Mouse (Mus musculus): Measurements from ENCODE around the gene Xab2. TPM values are rescaled to one million over a fixed set of nuclear protein-coding genes. Genes with fewer than 3 reads are reported as not detected.
"Not testable (repeated sequence)": the region's sequence is repeated elsewhere in the genome, so short reads cannot be mapped to it uniquely, and the experiment has no call there.

The Xab2 gene
- total RNA-seq, 1 experiment from 2014 or later = 70.3 TPM

- no peak for ATAC-seq (ENCODE audit: extremely low read depth, insufficient number of reproducible peaks, low FRiP score, poor library complexity, severe bottlenecking)
Observed at GRCm38 (mm10) chr8:3625445-3625844, 4.3 kb upstream of the Xab2 start, which contains the start of gene Pcp2. Gene Pcp2, minus strand, starts transcription at chr8:3625545.

- no peak for ATAC-seq (ENCODE audit: extremely low read depth, insufficient number of reproducible peaks, low FRiP score, poor library complexity, severe bottlenecking)
Observed at GRCm38 (mm10) chr8:3622119-3622518, 1.0 kb upstream of the Xab2 start.

GRCm38 (mm10) chr8:3609816-3610150 is 11.3 kb downstream of the Xab2 start:
- ATAC-seq (ENCODE audit: extremely low read depth, insufficient number of reproducible peaks, low FRiP score, poor library complexity, severe bottlenecking) = no peak

- no peak for ATAC-seq (ENCODE audit: extremely low read depth, insufficient number of reproducible peaks, low FRiP score, poor library complexity, severe bottlenecking)
Observed at GRCm38 (mm10) chr8:3609046-3609815, 11.9 kb downstream of the Xab2 start.

GRCm38 (mm10) chr8:3607822-3608221 is 13.3 kb downstream of the Xab2 start:
- ATAC-seq (ENCODE audit: extremely low read depth, insufficient number of reproducible peaks, low FRiP score, poor library complexity, severe bottlenecking) = no peak

GRCm38 (mm10) chr8:3606593-3606992 is 14.5 kb downstream of the Xab2 start:
- ATAC-seq (ENCODE audit: extremely low read depth, insufficient number of reproducible peaks, low FRiP score, poor library complexity, severe bottlenecking) = no peak

GRCm38 (mm10) chr8:3603439-3603838 is 17.7 kb downstream of the Xab2 start:
- no peak for ATAC-seq (ENCODE audit: extremely low read depth, insufficient number of reproducible peaks, low FRiP score, poor library complexity, severe bottlenecking)

GRCm38 (mm10) chr8:3600401-3600800 is 20.7 kb downstream of the Xab2 start:
- no peak for ATAC-seq (ENCODE audit: extremely low read depth, insufficient number of reproducible peaks, low FRiP score, poor library complexity, severe bottlenecking)

GRCm38 (mm10) chr8:3599219-3599618 is 21.9 kb downstream of the Xab2 start:
- ATAC-seq (ENCODE audit: extremely low read depth, insufficient number of reproducible peaks, low FRiP score, poor library complexity, severe bottlenecking) = no peak

GRCm38 (mm10) chr8:3598054-3598453 is 23.1 kb downstream of the Xab2 start:
- no peak for ATAC-seq (ENCODE audit: extremely low read depth, insufficient number of reproducible peaks, low FRiP score, poor library complexity, severe bottlenecking)

GRCm38 (mm10) chr8:3594466-3594865 is 26.6 kb downstream of the Xab2 start:
- no peak for ATAC-seq (ENCODE audit: extremely low read depth, insufficient number of reproducible peaks, low FRiP score, poor library complexity, severe bottlenecking)

GRCm38 (mm10) chr8:3593470-3593869 is 27.6 kb downstream of the Xab2 start:
- ATAC-seq (ENCODE audit: extremely low read depth, insufficient number of reproducible peaks, low FRiP score, poor library complexity, severe bottlenecking) = no peak

GRCm38 (mm10) chr8:3588258-3588633 is 32.9 kb downstream of the Xab2 start:
- ATAC-seq (ENCODE audit: extremely low read depth, insufficient number of reproducible peaks, low FRiP score, poor library complexity, severe bottlenecking) = no peak

GRCm38 (mm10) chr8:3587391-3588257 is 33.5 kb downstream of the Xab2 start:
- no peak for ATAC-seq (ENCODE audit: extremely low read depth, insufficient number of reproducible peaks, low FRiP score, poor library complexity, severe bottlenecking)

- no peak for ATAC-seq (ENCODE audit: extremely low read depth, insufficient number of reproducible peaks, low FRiP score, poor library complexity, severe bottlenecking)
Observed at GRCm38 (mm10) chr8:3586993-3587390, 34.1 kb downstream of the Xab2 start, which contains the start of gene Camsap3. Gene Camsap3, plus strand, starts transcription at chr8:3587293.

GRCm38 (mm10) chr8:3586452-3586851 is 34.7 kb downstream of the Xab2 start:
- no peak for ATAC-seq (ENCODE audit: extremely low read depth, insufficient number of reproducible peaks, low FRiP score, poor library complexity, severe bottlenecking)

GRCm38 (mm10) chr8:3581961-3582360 is 39.2 kb downstream of the Xab2 start:
- not testable (repeated sequence) for ATAC-seq (ENCODE audit: extremely low read depth, insufficient number of reproducible peaks, low FRiP score, poor library complexity, severe bottlenecking)

- no peak for ATAC-seq (ENCODE audit: extremely low read depth, insufficient number of reproducible peaks, low FRiP score, poor library complexity, severe bottlenecking)
Observed at GRCm38 (mm10) chr8:3579390-3580364, 41.4 kb downstream of the Xab2 start.

Data from neutrophil, adult 5-6 weeks (primary cell).